Mouse (Mus musculus) right cerebral cortex, postnatal 14 days (tissue): ENCODE data around the gene Trim15.

ENCODE experiments used
- DNase-seq: peaks from one replicate; pipeline ENCODE4 v3.0.0; 2022

Gene Trim15

DNA sequence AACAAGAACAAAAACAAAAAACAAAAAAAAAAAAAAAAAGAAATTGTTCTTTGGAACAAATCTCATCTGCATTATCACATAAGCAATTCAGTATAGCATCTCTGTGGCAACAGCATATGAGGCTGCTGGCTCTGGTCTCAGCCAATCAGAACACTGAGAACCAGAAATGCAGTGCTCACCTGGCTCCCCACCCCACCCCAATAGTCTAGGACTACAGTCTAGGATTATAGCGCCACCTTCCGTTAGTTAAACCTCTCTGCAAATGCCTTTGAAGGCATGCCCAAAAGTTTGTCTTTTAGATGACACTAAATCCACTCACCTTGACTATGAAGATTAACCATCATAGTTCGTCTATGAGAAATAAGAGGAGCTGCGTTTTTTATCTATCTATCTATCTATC, 41.5 kb downstream of the Trim15 start:
- DNase-seq, result no peak

GRCm38 (mm10) chr17:36824005-36824404, 43.0 kb downstream of the Trim15 start:
- peak; percentile 59 for DNase-seq

- no peak for DNase-seq
Measured at GRCm38 (mm10) chr17:36811871-36812270, 55.1 kb downstream of the Trim15 start, which contains the start of gene H2-M10.6. TSS of gene H2-M10.6 (plus strand) at chr17:36812171.
